ENCODE assay signal across 21 mouse cellular contexts in genomic region chr17:34292570-34292969, GRCm38 (mm10). TPM values are rescaled to one million over a fixed set of nuclear protein-coding genes. Genes with fewer than 3 reads are reported as not detected.
"Had no signal": no experiment of that assay in that cellular context is flagged by ENCODE, and none has a peak within 500 bp of the region (broad histone marks: within the 10 kb centered on the region; RNA-seq: fewer than 3 reads in every experiment).

No protein-coding gene starts in this region.

- H3K4me3 ChIP-seq: liver, embryonic 13.5 days; liver, embryonic 15.5 days; midbrain, embryonic 10.5 days; midbrain, embryonic 12.5 days; myocyte; neural tube, embryonic 12.5 days; stomach, embryonic 15.5 days had no signal

- H3K36me3 ChIP-seq: liver, embryonic 13.5 days; liver, embryonic 15.5 days; midbrain, embryonic 10.5 days; midbrain, embryonic 12.5 days; neural tube, embryonic 12.5 days; stomach, embryonic 15.5 days had no signal

- H3K27me3 ChIP-seq: midbrain, embryonic 12.5 days; neural tube, embryonic 12.5 days; stomach, embryonic 15.5 days had no signal

- H3K27ac ChIP-seq: liver, embryonic 13.5 days; liver, embryonic 15.5 days; midbrain, embryonic 10.5 days; midbrain, embryonic 12.5 days; neural tube, embryonic 12.5 days; stomach, embryonic 15.5 days; stomach, postnatal 0 days had no signal

- H3K4me1 ChIP-seq: liver, embryonic 13.5 days; liver, embryonic 15.5 days; midbrain, embryonic 12.5 days; neural tube, embryonic 12.5 days had no signal

- DNase-seq: liver, embryonic 13.5 days; lung, adult 18-20 months; lung, embryonic 14.5 days; lung, postnatal 10 days; lung, postnatal 4 days; midbrain, embryonic 14.5 days; right cerebral cortex, postnatal 25 days; right cerebral cortex, postnatal 4 days; thymus, adult 2 months; thymus, postnatal 25 days; thymus, postnatal 4 days had no signal

RNA-seq across cellular contexts. Expression of gene H2-Aa, which starts 4.9 kb away (rescaled TPM):
- polyA plus RNA-seq: midbrain, embryonic 10.5 days; midbrain, embryonic 16.5 days; myocyte had no signal

RNA-seq across cellular contexts. Expression of gene H2-Eb1, which starts 13.1 kb away (rescaled TPM):
- polyA plus RNA-seq: myocyte had no signal

RNA-seq across cellular contexts. Expression of gene H2-Eb2, which starts 32.9 kb away (rescaled TPM):
- polyA plus RNA-seq: liver, embryonic 13.5 days; liver, embryonic 15.5 days; lung, embryonic 14.5 days; midbrain, embryonic 10.5 days; midbrain, embryonic 12.5 days; midbrain, embryonic 14.5 days; myocyte; neural tube, embryonic 12.5 days; stomach, embryonic 15.5 days; stomach, postnatal 0 days; testis, adult 2 months had no signal

RNA-seq across cellular contexts. Expression of gene H2-Ab1, which starts 35.1 kb away (rescaled TPM):
- polyA plus RNA-seq: myocyte had no signal

RNA-seq across cellular contexts. Expression of gene H2-Ob, which starts 53.9 kb away (rescaled TPM):
- polyA plus RNA-seq: lung, embryonic 14.5 days; midbrain, embryonic 10.5 days; midbrain, embryonic 12.5 days; midbrain, embryonic 14.5 days; myocyte; neural tube, embryonic 12.5 days; neural tube, embryonic 14.5 days had no signal
